Comparison of ENCODE assay signal across 10 mouse cellular contexts in the genomic region with DNA sequence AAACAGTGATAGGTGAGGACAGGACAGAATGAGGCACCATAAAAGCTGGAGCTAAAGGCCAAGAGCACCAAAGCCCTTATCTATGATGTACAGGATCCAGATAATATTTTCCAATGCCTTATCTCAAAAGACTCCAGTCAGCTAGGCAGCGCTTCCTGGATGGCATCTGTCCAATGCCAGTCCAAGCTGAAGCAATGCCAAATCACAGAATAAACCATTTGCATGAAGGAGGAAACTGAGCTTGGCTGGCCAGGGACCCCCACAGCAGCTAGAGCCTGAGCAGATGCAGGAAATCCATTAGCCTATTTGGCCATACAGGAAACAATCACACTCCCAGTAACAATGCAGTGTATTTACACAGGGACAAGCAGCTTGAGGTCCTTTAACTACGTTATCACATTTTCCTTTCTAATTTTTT. TPM values are rescaled to one million over a fixed set of nuclear protein-coding genes. Genes with fewer than 3 reads are reported as not detected.
DNase-seq lines count a peak whose midpoint lies in the region; ATAC-seq and TF ChIP-seq lines count a peak whose summit lies in the region.
"Had no signal": no experiment of that assay in that cellular context is flagged by ENCODE, and none has a peak within 500 bp of the region (broad histone marks: within the 10 kb centered on the region; RNA-seq: fewer than 3 reads in every experiment).

No protein-coding gene starts in this region.

- H3K9ac ChIP-seq in hindbrain, postnatal 0 days (replicated peaks; ENCODE audit: low read length) = no peak overlapping the region
- H3K9ac ChIP-seq in hindbrain, embryonic 16.5 days (ENCODE audit: low read depth, low read length) = no peak overlapping the region
- H3K9ac ChIP-seq in heart, embryonic 14.5 days (ENCODE audit: low read length) = no peak overlapping the region
- H3K9ac ChIP-seq: embryonic facial prominence, embryonic 13.5 days had no signal

- no peak overlapping the region for H3K4me3 ChIP-seq in hindbrain, postnatal 0 days (ENCODE audit: low read length)
- H3K4me3 ChIP-seq in hindbrain, embryonic 16.5 days (ENCODE audit: low read length) = no peak overlapping the region
- no peak overlapping the region for H3K4me3 ChIP-seq in heart, embryonic 14.5 days (ENCODE audit: control insufficient read depth in 1 of 2, insufficient read depth in 1 of 2, low read depth in 1 of 2, low read length in 2 of 2)
- H3K4me3 ChIP-seq: embryonic facial prominence, embryonic 13.5 days had no signal

- peaks cover 3% of the 10 kb centered on the region; the same call in 1 of the 2 replicates for H3K9me3 ChIP-seq in hindbrain, postnatal 0 days (ENCODE audit: low read length)
- H3K9me3 ChIP-seq in hindbrain, embryonic 16.5 days (ENCODE audit: control insufficient read depth, low read length) = no peaks in the 10 kb centered on the region
- H3K9me3 ChIP-seq in heart, embryonic 14.5 days (ENCODE audit: control insufficient read depth, low read length) = peaks cover 7% of the 10 kb centered on the region; the same call in 1 of the 2 replicates
- H3K9me3 ChIP-seq: embryonic facial prominence, embryonic 13.5 days had no signal

- WGBS in hindbrain, postnatal 0 days = 60% methylated on average over 2 of the region's 2 CpGs
- 53% methylated on average over 2 of the region's 2 CpGs for WGBS in hindbrain, embryonic 16.5 days
- 24% methylated on average over 2 of the region's 2 CpGs for WGBS in heart, embryonic 14.5 days

- no peaks in the 10 kb centered on the region for H3K27me3 ChIP-seq in hindbrain, postnatal 0 days (ENCODE audit: insufficient read depth, low read length)
- H3K27me3 ChIP-seq in hindbrain, embryonic 16.5 days (replicated peaks; ENCODE audit: control insufficient read depth, insufficient read depth, low read length) = no peaks in the 10 kb centered on the region
- no peaks in the 10 kb centered on the region for H3K27me3 ChIP-seq in heart, embryonic 14.5 days (ENCODE audit: control insufficient read depth, insufficient read depth, low read length)
- H3K27me3 ChIP-seq: embryonic facial prominence, embryonic 13.5 days had no signal

- H3K4me2 ChIP-seq in hindbrain, postnatal 0 days (ENCODE audit: low read depth, low read length) = no peak overlapping the region
- no peak overlapping the region for H3K4me2 ChIP-seq in hindbrain, embryonic 16.5 days (ENCODE audit: low read length)
- no peak overlapping the region for H3K4me2 ChIP-seq in heart, embryonic 14.5 days (ENCODE audit: low read length)
- H3K4me2 ChIP-seq: embryonic facial prominence, embryonic 13.5 days had no signal

- TF ChIP-seq CTCF in hindbrain, postnatal 0 days (IDR thresholded peaks at IDR 0.05; ENCODE audit: low read depth) = no peak

- peaks cover 3% of the 10 kb centered on the region; the same call in 1 of the 2 replicates for H3K4me1 ChIP-seq in hindbrain, postnatal 0 days (ENCODE audit: insufficient read depth, low read length)
- H3K4me1 ChIP-seq in hindbrain, embryonic 16.5 days (ENCODE audit: control insufficient read depth, insufficient read depth, low read depth, low read length) = no peaks in the 10 kb centered on the region
- peaks cover 9 to 19% of the 10 kb centered on the region in 2 experiments for H3K4me1 ChIP-seq in heart, embryonic 14.5 days (ENCODE audit: control insufficient read depth in 2 of 2, insufficient read depth in 2 of 2, low read length in 2 of 2)

- DNase-seq in hindbrain, postnatal 0 days (ENCODE audit: low spot score) = peak; percentile 51
- DNase-seq in adrenal gland, adult 18-20 months (ENCODE audit: low spot score in 2 of 2) = peak; percentile 29 to 56
- peak; percentile 52 to 67 for DNase-seq in kidney, postnatal 4 days
- DNase-seq in cerebellum, adult 11-12 months = no peak

- no peak for ATAC-seq in hindbrain, postnatal 0 days
- no peak for ATAC-seq in hindbrain, embryonic 16.5 days
- peak; percentile 84 for ATAC-seq in heart, embryonic 14.5 days (ENCODE audit: insufficient number of reproducible peaks, insufficient read depth, low FRiP score, low read depth)
- ATAC-seq in erythroid progenitor cell, adult 5-6 weeks (replicated peaks; ENCODE audit: low FRiP score, poor library complexity, severe bottlenecking) = no peak
- no peak for ATAC-seq in cerebellum, adult (ENCODE audit: insufficient number of reproducible peaks, low FRiP score, low TSS enrichment)

- no peak overlapping the region; the same call in 1 of the 2 replicates for H3K27ac ChIP-seq in hindbrain, postnatal 0 days
- H3K27ac ChIP-seq in hindbrain, embryonic 16.5 days (ENCODE audit: low read depth, low read length) = no peak overlapping the region
- H3K27ac ChIP-seq in heart, embryonic 14.5 days (replicated peaks in 1 of 2; ENCODE audit: control insufficient read depth in 1 of 2, insufficient read depth in 1 of 2, low read depth in 2 of 2, low read length in 2 of 2) = peak overlapping the region; percentile 30 to 70; a peak in 3 of 4 replicates
- H3K27ac ChIP-seq: embryonic facial prominence, embryonic 13.5 days; macrophage had no signal

- H3K36me3 ChIP-seq in hindbrain, postnatal 0 days (ENCODE audit: insufficient read depth, low read length) = no peaks in the 10 kb centered on the region
- no peaks in the 10 kb centered on the region for H3K36me3 ChIP-seq in hindbrain, embryonic 16.5 days (ENCODE audit: control insufficient read depth, insufficient read depth, low read length)
- H3K36me3 ChIP-seq in heart, embryonic 14.5 days (ENCODE audit: control insufficient read depth, insufficient read depth, low read length) = no peaks in the 10 kb centered on the region
- H3K36me3 ChIP-seq: embryonic facial prominence, embryonic 13.5 days had no signal

RNA-seq across cellular contexts. Expression of a gene that starts 16.2 kb away (rescaled TPM):
- 3.8 and 4.6 TPM in 2 replicates for total RNA-seq in hindbrain, postnatal 0 days (2014; rRNA removed)
- polyA plus RNA-seq in hindbrain, postnatal 0 days (2015; fragmentation: Nextera tagmentation; extraction: Ambion mirVana) = 11.1 and 12.1 TPM in 2 replicates
- polyA plus RNA-seq in hindbrain, embryonic 16.5 days (2015; fragmentation: Nextera tagmentation; extraction: Ambion mirVana) = 12.9 and 13.0 TPM in 2 replicates
- total RNA-seq in adrenal gland, adult 18-20 months (2021) = 10 to 100 TPM; 12.5 to 14.5 TPM
- 4.5 and 5.7 TPM in 2 replicates for polyA plus RNA-seq in heart, embryonic 14.5 days (2014; fragmentation: Nextera tagmentation; extraction: Ambion mirVana)
- total RNA-seq in erythroid progenitor cell, adult 5-6 weeks (2015; ENCODE audit: low replicate concordance) = 12.2 and 13.3 TPM in 2 replicates
- 30.0 and 32.3 TPM in 2 replicates for total RNA-seq in erythroid progenitor cell, adult 5-6 weeks (2017; ENCODE audit: low replicate concordance)

RNA-seq across cellular contexts. Expression of a gene that starts 27.1 kb away (rescaled TPM):
- 63.9 and 80.6 TPM in 2 replicates for total RNA-seq in hindbrain, postnatal 0 days (2014; rRNA removed)
- 20.7 and 25.5 TPM in 2 replicates for polyA plus RNA-seq in hindbrain, postnatal 0 days (2015; fragmentation: Nextera tagmentation; extraction: Ambion mirVana)
- polyA plus RNA-seq in hindbrain, embryonic 16.5 days (2015; fragmentation: Nextera tagmentation; extraction: Ambion mirVana) = 32.2 and 40.4 TPM in 2 replicates
- total RNA-seq in adrenal gland, adult 18-20 months (2021) = 10 to 100 TPM; 41.9 to 44.7 TPM
- 29.2 and 34.5 TPM in 2 replicates for polyA plus RNA-seq in heart, embryonic 14.5 days (2014; fragmentation: Nextera tagmentation; extraction: Ambion mirVana)
- total RNA-seq in erythroid progenitor cell, adult 5-6 weeks (2015; ENCODE audit: low replicate concordance) = 62.0 and 89.0 TPM in 2 replicates
- total RNA-seq in erythroid progenitor cell, adult 5-6 weeks (2017; ENCODE audit: low replicate concordance) = 66.4 and 76.9 TPM in 2 replicates

Comparison
In these comparisons a context has a peak if more than half of its experiments do, and no peak if none do; other contexts are left out.
1. H3K27ac ChIP-seq: peak in heart, embryonic 14.5 days (2 of 2); none in hindbrain, postnatal 0 days (single experiment) and hindbrain, embryonic 16.5 days (single experiment).